Mouse (Mus musculus) midbrain, embryonic 11.5 days (tissue): ENCODE results near the gene Tagln2. TPM values are rescaled to one million over a fixed set of nuclear protein-coding genes. Genes with fewer than 3 reads are reported as not detected.

Experiments
- ATAC-seq: fragments of 200-750 bp; cut with Nextera tagmentation; 2 replicates; pipeline ENCODE4 v1.8.0; 2017; ENCODE audit warnings: moderate TSS enrichment, moderate library complexity; ENCODE audit not compliant: low FRiP score
- DNase-seq: peaks from one replicate; pipeline ENCODE4 v3.0.0; 2015; ENCODE audit warnings: low spot score; ENCODE audit errors: missing footprints
- H3K27ac ChIP-seq: fragments of 300-500 bp; sonication (generic); 2 replicates; pipeline ENCODE4 v1.5.1; 2014; ENCODE audit warnings: low read depth, low read length
- H3K27me3 ChIP-seq: fragments of 300-500 bp; sonication (generic); 2 replicates; pipeline ENCODE4 v1.6.1; 2014; ENCODE audit warnings: mild to moderate bottlenecking, low read length, moderate library complexity, mixed read lengths; ENCODE audit not compliant: control insufficient read depth, insufficient read depth
- H3K36me3 ChIP-seq: fragments of 300-500 bp; sonication (generic); 2 replicates; pipeline ENCODE4 v1.6.1; 2014; ENCODE audit warnings: mild to moderate bottlenecking, low read length, moderate library complexity, mixed read lengths; ENCODE audit not compliant: control insufficient read depth, insufficient read depth
- H3K4me1 ChIP-seq: fragments of 300-500 bp; sonication (generic); 2 replicates; pipeline ENCODE4 v1.6.1; 2014; ENCODE audit warnings: low read length; ENCODE audit not compliant: control insufficient read depth, insufficient read depth
- H3K4me2 ChIP-seq: fragments of 300-500 bp; sonication (generic); 2 replicates; pipeline ENCODE4 v1.6.1; 2014; ENCODE audit warnings: mild to moderate bottlenecking, moderate library complexity
- H3K4me3 ChIP-seq: fragments of 300-500 bp; sonication (generic); 2 replicates; pipeline ENCODE4 v1.5.1; 2014; ENCODE audit warnings: low read depth, low read length
- H3K9ac ChIP-seq: fragments of 300-500 bp; sonication (generic); 2 replicates; pipeline ENCODE4 v1.6.1; 2014; ENCODE audit warnings: low read length
- H3K9me3 ChIP-seq: fragments of 300-500 bp; sonication (generic); 2 replicates; pipeline ENCODE4 v1.6.1; 2016; ENCODE audit warnings: low read length; ENCODE audit not compliant: control insufficient read depth
- WGBS: fragments of 180-500 bp; shearing (Covaris S2); extraction: QIAGEN DNeasy Blood & Tissue Kit; methylation state at CpG from one replicate; pipeline ENCODE4 v1.1.7; 2014; 5-methylcytosine and 5-hydroxymethylcytosine counted together
- polyA plus RNA-seq: library from polyadenylated mRNA; unstranded; fragments of >200 nt; fragmentation: Nextera tagmentation; extraction: Ambion mirVana; gene quantifications from 2 replicates; pipeline ENCODE4 v1.2.1, GENCODE M21; 2014

Tagln2 gene
- polyA plus RNA-seq, 1 experiment from 2014 or later: 39.1 TPM

- H3K4me1 ChIP-seq: peaks cover 5% of the 10 kb centered on the region
- DNase-seq (no peak), ATAC-seq (no peak)
- H3K27ac ChIP-seq: no peak within 1 kb of the TSS
- H3K9ac ChIP-seq: no peak within 1 kb of the TSS
- H3K9me3 ChIP-seq: no peaks in the 10 kb centered on the region
- WGBS: 79% methylated on average over 11 of the region's 11 CpGs
- peaks cover 5% of the 10 kb centered on the region for H3K27me3 ChIP-seq
- no peak within 1 kb of the TSS for H3K4me3 ChIP-seq
- no peak within 1 kb of the TSS for H3K4me2 ChIP-seq
- H3K36me3 ChIP-seq: no peaks in the 10 kb centered on the region
Measured at GRCm38 (mm10) chr1:172555638-172556037, 55.8 kb downstream of the Tagln2 start, which contains the start of gene Vsig8. Gene Vsig8, plus strand, starts transcription at chr1:172555938.

Other genes with a start within 250 kb of the Tagln2 start
- gene Atp1a4, start 241.6 kb upstream of the Tagln2 start, polyA plus RNA-seq: not detected in 2 replicates
- 47.2 and 55.1 TPM in 2 replicates for gene Igsf8, start 238.4 kb upstream of the Tagln2 start, polyA plus RNA-seq
- gene Atp1a2, start 202.0 kb upstream of the Tagln2 start, polyA plus RNA-seq: 1.4 and 1.9 TPM in 2 replicates
- gene Kcnj9, start 170.7 kb upstream of the Tagln2 start, polyA plus RNA-seq: 0.37 and 0.43 TPM in 2 replicates
- gene Kcnj10, start 158.8 kb upstream of the Tagln2 start, polyA plus RNA-seq: 0.75 TPM in 2 replicates
- 11.0 and 12.2 TPM in 2 replicates for gene Pigm, start 123.5 kb upstream of the Tagln2 start, polyA plus RNA-seq
- gene Slamf9, start 24.7 kb upstream of the Tagln2 start, polyA plus RNA-seq: 0.12 and 0.23 TPM in 2 replicates
- gene Igsf9, start 18.3 kb upstream of the Tagln2 start, polyA plus RNA-seq: 48.8 and 49.7 TPM in 2 replicates
- gene Cfap45, start 20.8 kb downstream of the Tagln2 start, polyA plus RNA-seq: 1.0 and 1.1 TPM in 2 replicates
- 0.08 and 0.11 TPM in 2 replicates for gene Vsig8, start 55.9 kb downstream of the Tagln2 start, polyA plus RNA-seq
- gene Slamf8, start 90.5 kb downstream of the Tagln2 start, polyA plus RNA-seq: not detected in 2 replicates
- gene Fcrl6, start 102.5 kb downstream of the Tagln2 start, polyA plus RNA-seq: 0.12 and 0.20 TPM in 2 replicates
- 6.5 and 7.4 TPM in 2 replicates for gene Dusp23, start 132.9 kb downstream of the Tagln2 start, polyA plus RNA-seq
- not detected in 2 replicates for gene Crp, start 198.0 kb downstream of the Tagln2 start, polyA plus RNA-seq